Mouse (Mus musculus) embryonic facial prominence, embryonic 14.5 days (tissue): ENCODE data around the gene Tm4sf5. TPM values are rescaled to one million over a fixed set of nuclear protein-coding genes. Genes with fewer than 3 reads are reported as not detected.
"Not testable (repeated sequence)": the region's sequence is repeated elsewhere in the genome, so short reads cannot be mapped to it uniquely, and the experiment has no call there.

Experiments used
- ATAC-seq: fragments of 200-750 bp; cut with Nextera tagmentation; 2 replicates; pipeline ENCODE4 v1.8.0; 2017; ENCODE audit warnings: low read depth, moderate number of reproducible peaks, moderate TSS enrichment
- DNase-seq: peaks from one replicate; pipeline ENCODE4 v3.0.0-alpha.2; 2015; ENCODE audit warnings: low spot score
- H3K27ac ChIP-seq: fragments of 300-500 bp; sonication (generic); replicated peaks from 2 replicates; pipeline ENCODE4 v1.5.1; 2014; ENCODE audit warnings: low read depth, mild to moderate bottlenecking, low read length, moderate library complexity
- H3K27me3 ChIP-seq: fragments of 300-500 bp; sonication (generic); replicated peaks from 2 replicates; pipeline ENCODE4 v1.6.1; 2014; ENCODE audit warnings: low read length; ENCODE audit not compliant: control insufficient read depth, insufficient read depth
- H3K36me3 ChIP-seq: fragments of 300-500 bp; sonication (generic); 2 replicates; pipeline ENCODE4 v1.6.1; 2014; ENCODE audit warnings: low read length, mixed read lengths; ENCODE audit not compliant: control insufficient read depth, insufficient read depth
- H3K4me1 ChIP-seq: fragments of 300-500 bp; sonication (generic); 2 replicates; pipeline ENCODE4 v1.6.1; 2014; ENCODE audit warnings: antibody characterized with exemption, low read length; ENCODE audit not compliant: control insufficient read depth, insufficient read depth
- H3K4me2 ChIP-seq: fragments of 300-500 bp; sonication (generic); 2 replicates; pipeline ENCODE4 v1.6.1; 2014; ENCODE audit warnings: low read depth, mild to moderate bottlenecking, low read length, moderate library complexity, mixed read lengths
- H3K4me3 ChIP-seq: fragments of 300-500 bp; sonication (generic); 2 replicates; pipeline ENCODE4 v1.5.1; 2014; ENCODE audit warnings: low read depth, mild to moderate bottlenecking, low read length
- H3K9ac ChIP-seq: fragments of 300-500 bp; sonication (generic); 2 replicates; pipeline ENCODE4 v1.6.1; 2014; ENCODE audit warnings: low read depth, mild to moderate bottlenecking, low read length, moderate library complexity, mixed read lengths
- H3K9me3 ChIP-seq: fragments of 300-500 bp; sonication (generic); 2 replicates; pipeline ENCODE4 v1.6.1; 2016; ENCODE audit warnings: low read length; ENCODE audit not compliant: control insufficient read depth
- WGBS: fragments of 180-500 bp; shearing (Covaris S2); extraction: QIAGEN DNeasy Blood & Tissue Kit; methylation state at CpG from one replicate; pipeline ENCODE4 v1.1.7; 2014; 5-methylcytosine and 5-hydroxymethylcytosine counted together
- polyA plus RNA-seq: library from polyadenylated mRNA; unstranded; fragments of >200 nt; fragmentation: Nextera tagmentation; extraction: Ambion mirVana; gene quantifications from 2 replicates; pipeline ENCODE4 v1.2.1, GENCODE M21; 2014

The Tm4sf5 gene
- polyA plus RNA-seq, 1 experiment from 2014 or later = not detected

GRCm38 (mm10) chr11:70472716-70473115, 32.3 kb upstream of the Tm4sf5 start:
- Histone ChIP-seq H3K4me2 (no peak overlapping the region), H3K4me1 (no peaks in the 10 kb centered on the region), H3K4me3 (no peak overlapping the region), H3K9ac (no peak overlapping the region), H3K27me3 (no peaks in the 10 kb centered on the region), H3K36me3 (no peaks in the 10 kb centered on the region), H3K9me3 (no peaks in the 10 kb centered on the region), H3K27ac (no peak overlapping the region)
- ATAC-seq (no peak), DNase-seq (no peak)

- not testable (repeated sequence) for H3K9me3 ChIP-seq, H3K27me3 ChIP-seq, ATAC-seq, H3K27ac ChIP-seq, H3K36me3 ChIP-seq, DNase-seq, H3K4me2 ChIP-seq, H3K9ac ChIP-seq, H3K4me1 ChIP-seq, H3K4me3 ChIP-seq
- 81% methylated on average over 5 of the region's 5 CpGs for WGBS
Observed at GRCm38 (mm10) chr11:70473291-70473690, 31.8 kb upstream of the Tm4sf5 start.

GRCm38 (mm10) chr11:70474872-70475534, 30.0 kb upstream of the Tm4sf5 start:
- WGBS = 77% methylated on average over 12 of the region's 12 CpGs
- H3K9me3 ChIP-seq = no peaks in the 10 kb centered on the region
- H3K4me2 ChIP-seq = no peak overlapping the region
- H3K27me3 ChIP-seq = no peaks in the 10 kb centered on the region
- H3K36me3 ChIP-seq = no peaks in the 10 kb centered on the region
- H3K9ac ChIP-seq = no peak overlapping the region
- no peak overlapping the region for H3K4me3 ChIP-seq
- no peak for ATAC-seq
- no peak overlapping the region for H3K27ac ChIP-seq
- no peak for DNase-seq
- no peaks in the 10 kb centered on the region for H3K4me1 ChIP-seq

- Histone ChIP-seq H3K9me3 (no peaks in the 10 kb centered on the region), H3K9ac (no peak overlapping the region), H3K4me3 (no peak overlapping the region), H3K36me3 (no peaks in the 10 kb centered on the region), H3K27me3 (no peaks in the 10 kb centered on the region), H3K4me2 (no peak overlapping the region), H3K27ac (no peak overlapping the region), H3K4me1 (no peaks in the 10 kb centered on the region)
- WGBS = 49% methylated on average over 2 of the region's 2 CpGs
- DNase-seq (no peak), ATAC-seq (no peak)
Observed at GRCm38 (mm10) chr11:70485498-70485897, 19.5 kb upstream of the Tm4sf5 start.

GRCm38 (mm10) chr11:70487816-70488215, 17.2 kb upstream of the Tm4sf5 start:
- no peak overlapping the region for H3K27ac ChIP-seq
- no peaks in the 10 kb centered on the region for H3K36me3 ChIP-seq
- H3K4me2 ChIP-seq = no peak overlapping the region
- no peak overlapping the region for H3K4me3 ChIP-seq
- peak; percentile 10 for DNase-seq
- no peak for ATAC-seq
- H3K27me3 ChIP-seq = no peaks in the 10 kb centered on the region
- H3K9ac ChIP-seq = no peak overlapping the region
- H3K9me3 ChIP-seq = peaks cover 4% of the 10 kb centered on the region; the same call in 1 of the 2 replicates
- WGBS = 30% methylated on average over 4 of the region's 4 CpGs
- H3K4me1 ChIP-seq = no peaks in the 10 kb centered on the region

- Histone ChIP-seq H3K4me1 (no peaks in the 10 kb centered on the region), H3K36me3 (no peaks in the 10 kb centered on the region), H3K4me3 (no peak overlapping the region), H3K9ac (no peak overlapping the region), H3K9me3 (peaks cover 4% of the 10 kb centered on the region; the same call in 1 of the 2 replicates), H3K4me2 (no peak overlapping the region), H3K27me3 (no peaks in the 10 kb centered on the region), H3K27ac (no peak overlapping the region)
- 86% methylated on average over 3 of the region's 3 CpGs for WGBS
- DNase-seq = no peak
- ATAC-seq = no peak
Observed at GRCm38 (mm10) chr11:70489138-70489537, 15.9 kb upstream of the Tm4sf5 start.

GRCm38 (mm10) chr11:70489684-70490083, 15.4 kb upstream of the Tm4sf5 start:
- no peaks in the 10 kb centered on the region for H3K4me1 ChIP-seq
- 78% methylated on average over 6 of the region's 6 CpGs for WGBS

GRCm38 (mm10) chr11:70499566-70500475, 5.2 kb upstream of the Tm4sf5 start:
- Histone ChIP-seq H3K9me3 (no peaks in the 10 kb centered on the region), H3K27me3 (no peaks in the 10 kb centered on the region), H3K4me2 (no peak overlapping the region), H3K4me1 (no peaks in the 10 kb centered on the region), H3K4me3 (no peak overlapping the region), H3K27ac (no peak overlapping the region), H3K9ac (no peak overlapping the region), H3K36me3 (no peaks in the 10 kb centered on the region)
- DNase-seq = peak; percentile 22
- WGBS = 69% methylated on average over 14 of the region's 14 CpGs
- ATAC-seq = no peak

More at GRCm38 (mm10) chr11:70489684-70490083, 15.4 kb upstream of the Tm4sf5 start:
- no peak overlapping the region for H3K9ac ChIP-seq
- peaks cover 4% of the 10 kb centered on the region; the same call in 1 of the 2 replicates for H3K9me3 ChIP-seq
- H3K36me3 ChIP-seq = no peaks in the 10 kb centered on the region
- no peak overlapping the region for H3K4me2 ChIP-seq
- H3K27ac ChIP-seq = no peak overlapping the region
- DNase-seq = peak; percentile 6
- H3K27me3 ChIP-seq = no peaks in the 10 kb centered on the region
- H3K4me3 ChIP-seq = no peak overlapping the region
- no peak for ATAC-seq
